Mouse (Mus musculus): Measurements from ENCODE around the gene Sept4. TPM values are rescaled to one million over a fixed set of nuclear protein-coding genes. Genes with fewer than 3 reads are reported as not detected.

The Sept4 gene
- total RNA-seq, 2 experiments from 2014 or later, result 161 to 227 TPM

Other genes starting within 250 kb of the Sept4 start
- 100 to 1,000 TPM; 146 to 158 TPM for gene Ppm1e, start 209.9 kb upstream of the Sept4 start, total RNA-seq (2021)
- 1 to 10 TPM; 3.5 to 4.4 TPM for gene Rad51c, start 163.9 kb upstream of the Sept4 start, total RNA-seq (2021)
- gene Tex14, start 163.8 kb upstream of the Sept4 start, total RNA-seq (2021), result under 1 TPM; 0.10 to 0.68 TPM
- under 1 TPM in 1 of 2 experiments, not detected in 1; 0.20 TPM for gene Gm11492, start 2.2 kb upstream of the Sept4 start, total RNA-seq (2021)
- gene Mtmr4, start 23.3 kb downstream of the Sept4 start, total RNA-seq (2021), result 10 to 100 TPM; 88.0 to 93.4 TPM
- under 1 TPM; 0.42 to 0.57 TPM for gene Hsf5, start 48.3 kb downstream of the Sept4 start, total RNA-seq (2021)
- gene Rnf43, start 93.8 kb downstream of the Sept4 start, total RNA-seq (2021), result 1 to 10 TPM; 2.8 to 2.9 TPM
- gene Supt4a, start 168.6 kb downstream of the Sept4 start, total RNA-seq (2021), result 10 to 100 TPM; 67.7 to 83.3 TPM
- 100 to 1,000 TPM; 158 to 214 TPM for gene Tspoap1, start 191.6 kb downstream of the Sept4 start, total RNA-seq (2021)
- gene Mpo, start 224.7 kb downstream of the Sept4 start, total RNA-seq (2021), result not detected